Mouse (Mus musculus): ENCODE measurements around the gene Cfap99. TPM values are rescaled to one million over a fixed set of nuclear protein-coding genes. Genes with fewer than 3 reads are reported as not detected.

Gene Cfap99
- polyA plus RNA-seq, 1 experiment from 2014 or later, result not detected

DNA sequence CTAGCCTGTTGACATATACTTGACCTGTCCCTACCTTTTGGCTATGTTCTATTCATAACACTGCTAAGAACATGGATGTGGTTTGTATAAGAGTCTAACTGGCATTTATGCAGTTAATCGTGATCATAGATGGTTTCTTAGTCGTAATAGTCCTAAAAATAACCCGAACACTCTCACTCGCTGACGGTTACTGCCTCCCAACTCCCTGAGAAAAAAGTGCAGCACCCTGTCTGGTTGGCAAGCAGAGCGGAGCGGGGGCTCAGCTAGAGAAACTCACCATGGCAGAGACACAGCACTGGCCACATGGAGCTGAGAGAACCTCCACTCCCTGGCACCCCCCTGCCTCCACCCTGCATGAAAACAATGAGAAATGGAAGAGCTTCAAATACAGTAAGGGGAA, 7.4 kb upstream of the Cfap99 start:
- 90% methylated on average over 7 of the region's 7 CpGs for WGBS
- Histone ChIP-seq H3K4me2 (no peak overlapping the region), H3K4me1 (replicated peaks) (peaks cover under 1% of the 10 kb centered on the region; the same call in 1 of the 2 replicates), H3K27me3 (peaks cover 10% of the 10 kb centered on the region), H3K27ac (replicated peaks) (no peak overlapping the region), H3K4me3 (no peak overlapping the region), H3K9me3 (no peaks in the 10 kb centered on the region), H3K9ac (no peak overlapping the region), H3K36me3 (no peaks in the 10 kb centered on the region)
- no peak for ATAC-seq (ENCODE audit: low read depth)

DNA sequence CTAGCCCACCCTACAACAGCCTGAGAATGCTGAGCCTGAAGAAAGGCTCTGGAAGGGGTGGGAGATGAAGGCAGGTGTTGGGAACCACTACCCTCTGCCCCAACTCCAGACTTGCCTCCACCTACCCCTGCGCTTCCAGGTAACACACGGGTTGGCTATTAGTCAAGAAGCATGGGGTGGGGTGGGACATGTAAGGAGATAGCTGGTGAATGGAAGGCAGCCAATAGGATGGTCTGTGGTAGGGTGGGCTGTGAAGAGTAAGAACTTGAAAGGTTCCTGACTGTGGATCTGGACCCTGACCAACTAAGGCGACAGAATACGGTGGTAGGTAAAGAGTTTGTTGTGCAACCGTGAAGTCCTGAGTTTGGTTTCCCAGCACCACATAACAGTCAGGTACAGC, 5.0 kb upstream of the Cfap99 start:
- Histone ChIP-seq H3K36me3 (no peaks in the 10 kb centered on the region), H3K27ac (replicated peaks) (no peak overlapping the region), H3K4me1 (replicated peaks) (peaks cover 20% of the 10 kb centered on the region), H3K9ac (no peak overlapping the region), H3K9me3 (no peaks in the 10 kb centered on the region), H3K27me3 (peaks cover 29% of the 10 kb centered on the region), H3K4me3 (no peak overlapping the region), H3K4me2 (no peak overlapping the region)
- no peak for ATAC-seq (ENCODE audit: low read depth)
- 90% methylated on average over 5 of the region's 5 CpGs for WGBS

DNA sequence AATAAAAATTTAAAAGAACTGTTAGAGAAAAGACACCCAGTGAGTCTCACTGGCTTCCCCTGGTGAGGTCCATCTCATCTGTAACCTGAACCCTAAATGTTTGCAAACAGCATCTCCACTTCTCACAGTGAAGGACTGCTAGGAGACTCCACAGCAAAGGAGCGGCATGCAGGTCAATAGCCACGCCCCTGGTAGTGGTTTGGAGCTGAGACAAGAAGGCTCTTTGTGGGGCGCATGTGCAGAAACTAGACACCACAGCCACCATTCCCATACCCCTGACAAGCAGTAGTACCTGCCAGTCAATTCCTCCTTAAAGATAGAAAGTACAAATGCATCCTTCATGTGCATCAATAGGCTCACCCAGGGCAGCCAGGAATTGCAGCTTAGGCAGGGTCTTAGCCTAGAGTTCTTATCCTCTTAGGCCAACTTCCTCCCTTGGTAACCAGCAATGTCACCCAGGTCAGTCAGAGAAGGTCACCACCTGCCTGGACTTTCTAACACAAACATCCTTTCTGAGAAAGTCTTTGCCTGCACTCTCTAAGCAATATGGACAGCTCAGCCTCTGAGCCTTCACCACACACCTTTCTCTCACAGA, 4.1 kb upstream of the Cfap99 start:
- WGBS, result 59% methylated on average over 3 of the region's 3 CpGs
- Histone ChIP-seq H3K9me3 (no peaks in the 10 kb centered on the region), H3K4me3 (no peak overlapping the region), H3K9ac (no peak overlapping the region), H3K4me2 (no peak overlapping the region), H3K4me1 (replicated peaks) (peaks cover 20% of the 10 kb centered on the region), H3K27me3 (peaks cover 33% of the 10 kb centered on the region), H3K27ac (replicated peaks) (no peak overlapping the region), H3K36me3 (no peaks in the 10 kb centered on the region)
- no peak for ATAC-seq (ENCODE audit: low read depth)

DNA sequence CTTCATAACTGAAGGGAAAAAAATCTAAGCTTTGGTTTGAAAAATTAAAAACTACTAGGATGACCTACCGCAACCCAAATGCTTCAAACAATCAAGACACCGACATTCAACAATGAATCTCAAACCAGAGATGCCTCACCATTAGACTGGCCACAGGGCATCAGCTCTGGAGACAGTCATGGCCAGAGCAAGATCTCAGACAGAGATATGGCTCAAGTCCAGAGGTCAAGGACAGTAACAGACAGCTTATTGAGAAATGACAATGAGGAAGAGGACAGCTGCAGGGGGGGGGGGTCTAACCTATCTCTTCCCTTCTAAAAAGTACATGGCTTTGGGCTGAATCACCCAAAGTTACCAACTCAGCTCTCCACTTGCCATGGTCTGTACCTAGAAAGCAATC, 3.1 kb upstream of the Cfap99 start:
- no peak for ATAC-seq (ENCODE audit: low read depth)

DNA sequence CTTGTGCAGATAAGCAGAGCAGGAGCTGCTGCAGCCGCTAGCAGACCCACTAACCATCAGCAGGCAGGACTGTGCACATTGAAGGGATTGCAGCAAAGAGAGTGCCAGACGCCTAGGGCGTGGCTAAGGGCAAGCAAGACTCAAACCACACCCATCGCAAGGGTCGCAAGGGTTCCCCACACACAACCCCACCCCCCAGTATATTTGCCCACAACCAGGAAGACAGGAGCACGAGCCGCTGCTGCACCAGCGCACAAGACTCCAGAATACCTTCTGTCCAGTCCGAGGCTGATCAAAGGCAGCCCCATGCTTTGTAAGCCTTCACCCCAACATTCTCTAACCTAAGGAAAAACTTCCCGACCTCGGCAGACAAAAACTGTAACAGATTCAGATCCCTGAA, 1.9 kb upstream of the Cfap99 start:
- Histone ChIP-seq H3K36me3 (no peaks in the 10 kb centered on the region), H3K27ac (replicated peaks) (no peak overlapping the region), H3K9me3 (no peaks in the 10 kb centered on the region), H3K4me3 (peak overlapping the region; percentile 70), H3K4me1 (replicated peaks) (peaks cover 20% of the 10 kb centered on the region), H3K9ac (peak overlapping the region; percentile 82; the same call in 1 of the 2 replicates), H3K4me2 (peak overlapping the region; percentile 73), H3K27me3 (peaks cover 52% of the 10 kb centered on the region)
- no peak for ATAC-seq (ENCODE audit: low read depth)
- 2% methylated on average over 11 of the region's 11 CpGs for WGBS

More for the DNA sequence above, 3.1 kb upstream of the Cfap99 start:
- Histone ChIP-seq H3K27ac (replicated peaks) (no peak overlapping the region), H3K4me3 (no peak overlapping the region), H3K27me3 (peaks cover 42% of the 10 kb centered on the region), H3K9ac (no peak overlapping the region), H3K4me2 (no peak overlapping the region), H3K4me1 (replicated peaks) (peaks cover 20% of the 10 kb centered on the region), H3K9me3 (no peaks in the 10 kb centered on the region), H3K36me3 (no peaks in the 10 kb centered on the region)
- 91% methylated on average over 2 of the region's 2 CpGs for WGBS

DNA sequence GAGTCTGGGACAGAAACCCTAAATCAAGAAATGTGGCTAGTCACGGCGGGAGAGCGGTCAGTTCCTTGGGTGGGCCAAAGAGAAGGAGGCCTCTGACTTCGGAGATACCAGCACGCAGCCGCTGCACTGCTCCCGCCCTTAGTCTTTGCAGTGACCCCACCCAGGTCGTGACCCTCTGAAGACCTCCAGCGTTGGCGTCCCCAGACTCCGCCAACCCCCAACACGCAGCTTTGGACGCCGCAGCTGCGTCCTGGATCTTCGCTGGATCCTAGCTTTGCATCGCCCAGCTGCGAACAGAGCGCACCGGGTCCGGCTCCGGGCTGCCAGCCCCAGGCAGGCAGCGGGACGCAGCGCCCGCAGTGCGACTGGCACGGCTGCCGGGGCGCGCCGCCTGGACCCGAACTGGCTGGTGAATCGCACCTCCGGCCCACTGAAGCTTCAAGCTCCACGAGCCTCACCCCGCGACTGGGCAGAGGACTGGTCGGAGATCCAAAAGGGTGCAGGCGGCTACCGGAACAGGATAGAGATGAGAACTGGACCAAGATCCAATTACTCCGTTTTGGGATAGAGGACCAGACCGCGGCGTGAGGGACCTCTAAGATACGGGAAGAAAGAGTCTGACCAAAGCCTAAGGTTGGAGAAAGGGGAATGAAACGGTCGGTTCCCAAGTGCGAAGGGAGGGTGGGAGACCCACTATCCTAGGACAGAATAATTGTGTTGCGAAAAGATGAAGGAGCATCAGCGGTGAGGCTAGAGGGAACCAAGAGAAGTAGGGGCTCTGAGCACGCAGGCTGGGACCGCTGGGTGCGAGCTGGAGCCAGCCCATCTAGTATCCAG, 1.2 kb upstream of the Cfap99 start:
- Histone ChIP-seq H3K4me2 (peak overlapping the region; percentile 73), H3K27me3 (peaks cover 52% of the 10 kb centered on the region), H3K4me1 (replicated peaks) (peaks cover 20% of the 10 kb centered on the region), H3K9me3 (no peaks in the 10 kb centered on the region), H3K9ac (peak overlapping the region; percentile 82), H3K4me3 (peak overlapping the region; percentile 70), H3K36me3 (no peaks in the 10 kb centered on the region), H3K27ac (replicated peaks) (no peak overlapping the region)
- peak; percentile 37; the same call in 1 of the 2 replicates for ATAC-seq (ENCODE audit: low read depth)
- under 1% methylated on average over 54 of the region's 54 CpGs for WGBS

DNA sequence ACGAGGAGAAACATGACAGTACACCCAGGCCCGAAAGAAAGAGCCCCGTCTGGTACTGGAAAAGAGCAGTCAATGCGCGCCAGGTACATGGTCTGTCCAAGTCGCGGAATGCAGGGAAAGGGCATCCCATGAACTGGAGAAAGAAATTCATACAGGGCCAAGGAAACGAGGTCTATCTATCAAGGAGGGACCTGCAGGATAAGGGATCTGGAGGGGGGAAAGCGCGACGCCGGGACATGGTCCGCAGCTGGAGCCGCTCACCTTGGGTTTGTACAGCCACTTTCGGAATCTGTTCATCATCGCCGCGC, 608 bp upstream of the Cfap99 start:
- ATAC-seq (ENCODE audit: low read depth), result no peak; the same call in 1 of the 2 replicates
- Histone ChIP-seq H3K4me1 (replicated peaks) (peaks cover 20% of the 10 kb centered on the region), H3K36me3 (no peaks in the 10 kb centered on the region), H3K27ac (replicated peaks) (peak overlapping the region; percentile 64; the same call in 1 of the 2 replicates), H3K27me3 (peaks cover 52% of the 10 kb centered on the region), H3K4me2 (peak overlapping the region; percentile 73), H3K9ac (peak overlapping the region; percentile 82), H3K9me3 (no peaks in the 10 kb centered on the region), H3K4me3 (peak overlapping the region; percentile 70)
- 1% methylated on average over 18 of the region's 18 CpGs for WGBS

DNA sequence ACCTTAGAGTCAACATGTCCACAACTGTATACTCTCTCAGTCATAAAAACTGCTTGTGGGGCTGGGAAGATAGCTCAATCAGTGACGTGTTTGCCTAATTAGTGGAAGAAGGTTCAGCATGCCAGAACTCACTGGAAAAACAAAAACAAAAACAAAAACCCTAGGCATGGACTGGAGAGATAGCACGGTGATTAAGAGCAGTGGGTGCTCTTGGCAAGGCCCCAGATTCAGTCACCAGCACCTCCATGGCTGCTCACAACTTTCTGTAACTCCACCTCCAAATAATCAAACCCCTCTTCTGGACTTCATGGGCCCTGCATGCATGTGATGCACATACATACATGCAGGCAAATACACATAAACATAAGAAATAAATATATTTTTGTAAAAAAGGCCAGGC, 886 bp downstream of the Cfap99 start:
- H3K4me1 ChIP-seq (replicated peaks), result peaks cover 20% of the 10 kb centered on the region
- 61% methylated on average over 2 of the region's 2 CpGs for WGBS
- no peak overlapping the region for H3K4me2 ChIP-seq
- no peak overlapping the region for H3K27ac ChIP-seq (replicated peaks)
- H3K9me3 ChIP-seq, result no peaks in the 10 kb centered on the region
- H3K27me3 ChIP-seq, result peaks cover 52% of the 10 kb centered on the region
- no peak overlapping the region for H3K9ac ChIP-seq
- no peak for ATAC-seq (ENCODE audit: low read depth)
- H3K4me3 ChIP-seq, result no peak overlapping the region
- H3K36me3 ChIP-seq, result no peaks in the 10 kb centered on the region

DNA sequence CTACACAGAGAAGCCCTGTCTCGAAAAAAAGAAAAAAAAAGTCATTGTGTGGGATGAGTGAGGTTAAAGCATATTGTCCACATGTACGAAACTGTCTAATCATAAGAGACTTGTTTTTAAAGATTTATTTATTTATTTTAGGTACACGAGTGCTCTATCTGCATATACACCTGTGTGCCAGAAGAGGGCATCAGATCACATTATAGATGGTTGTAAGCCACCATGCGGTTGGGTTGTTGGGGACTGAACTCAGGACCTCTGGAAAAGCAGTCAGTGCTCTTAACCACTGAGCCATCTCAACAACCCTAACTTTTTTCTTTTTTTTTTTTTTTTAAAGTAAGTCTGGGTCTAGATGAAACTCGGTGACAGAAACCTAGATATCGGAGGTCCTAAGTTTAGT, 5.0 kb downstream of the Cfap99 start:
- H3K4me1 ChIP-seq (replicated peaks), result no peaks in the 10 kb centered on the region
- no peaks in the 10 kb centered on the region for H3K9me3 ChIP-seq
- no peak overlapping the region for H3K4me3 ChIP-seq
- no peak overlapping the region for H3K4me2 ChIP-seq
- peaks cover 23% of the 10 kb centered on the region for H3K27me3 ChIP-seq
- 74% methylated on average over 6 of the region's 6 CpGs for WGBS
- H3K27ac ChIP-seq (replicated peaks), result no peak overlapping the region
- no peak overlapping the region for H3K9ac ChIP-seq
- no peaks in the 10 kb centered on the region for H3K36me3 ChIP-seq
- ATAC-seq (ENCODE audit: low read depth), result no peak

DNA sequence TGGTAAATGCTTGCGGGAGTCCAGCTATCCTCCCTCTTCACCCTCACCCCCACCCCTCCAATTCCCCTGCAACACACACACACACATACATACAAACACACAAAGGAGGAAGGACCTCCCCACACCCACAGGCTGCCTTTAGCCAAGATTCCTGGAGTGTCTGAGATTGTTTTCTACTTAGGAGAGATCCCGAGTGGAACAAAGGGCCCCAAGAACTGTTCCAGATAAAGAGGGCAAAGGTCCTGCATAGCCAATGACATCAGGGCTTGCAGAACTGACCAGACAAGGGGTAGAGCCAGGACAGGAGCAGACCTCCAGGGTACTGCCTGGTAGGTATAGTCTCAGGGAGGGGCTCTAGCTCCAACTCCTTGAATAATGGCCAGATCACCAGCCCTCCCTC, 6.3 kb downstream of the Cfap99 start:
- Histone ChIP-seq H3K4me3 (no peak overlapping the region), H3K27me3 (peaks cover 15% of the 10 kb centered on the region), H3K9ac (no peak overlapping the region), H3K36me3 (no peaks in the 10 kb centered on the region), H3K27ac (replicated peaks) (no peak overlapping the region), H3K9me3 (no peaks in the 10 kb centered on the region), H3K4me2 (no peak overlapping the region), H3K4me1 (replicated peaks) (no peaks in the 10 kb centered on the region)
- whole genome bisulfite sequencing, result 48% methylated on average over 2 of the region's 2 CpGs
- ATAC-seq (ENCODE audit: low read depth), result no peak

DNA sequence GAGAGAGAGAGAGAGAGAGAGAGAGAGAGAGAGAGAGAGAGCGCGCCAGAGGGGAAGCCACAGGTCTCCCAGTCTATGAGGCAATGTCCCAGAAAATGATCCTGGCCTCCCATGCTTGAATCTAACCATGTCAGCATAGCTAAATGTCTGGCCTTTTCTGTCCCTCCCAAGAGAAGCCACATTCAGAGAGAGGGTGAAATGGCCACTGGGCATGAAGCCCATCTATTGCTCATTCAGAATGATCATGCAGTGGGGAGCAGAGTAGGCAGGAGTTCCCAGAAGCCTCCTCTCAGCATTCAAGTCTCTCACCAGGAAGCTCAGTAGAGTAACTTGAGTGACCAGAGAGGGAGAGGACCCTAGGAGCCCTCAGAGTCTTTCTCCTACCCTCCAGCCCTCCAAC, 6.7 kb downstream of the Cfap99 start:
- Histone ChIP-seq H3K9me3 (no peaks in the 10 kb centered on the region), H3K9ac (no peak overlapping the region), H3K27ac (replicated peaks) (no peak overlapping the region), H3K4me2 (no peak overlapping the region), H3K4me1 (replicated peaks) (no peaks in the 10 kb centered on the region), H3K27me3 (peaks cover 11% of the 10 kb centered on the region), H3K4me3 (no peak overlapping the region), H3K36me3 (no peaks in the 10 kb centered on the region)
- WGBS, result 95% methylated on average over 2 of the region's 2 CpGs
- no peak for ATAC-seq (ENCODE audit: low read depth)

DNA sequence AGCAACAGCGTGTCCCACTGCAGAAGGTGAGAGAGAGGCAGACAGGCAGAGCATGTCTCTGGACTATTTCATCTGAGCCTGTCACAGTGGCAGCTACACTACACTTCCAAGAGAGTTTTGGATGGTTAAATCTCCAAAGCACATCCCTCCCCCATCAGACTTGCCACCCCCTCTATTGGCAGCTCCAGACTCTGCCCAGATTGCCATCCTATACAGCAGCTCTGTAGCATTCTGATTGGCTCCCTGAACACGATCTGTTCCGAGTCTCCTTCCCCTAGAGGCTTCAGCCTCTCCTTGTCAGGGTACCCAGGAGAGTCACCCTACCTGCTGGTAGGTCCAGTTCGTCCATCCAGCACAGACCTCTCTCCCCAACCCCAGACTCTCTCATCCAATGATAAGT, 9.7 kb downstream of the Cfap99 start:
- Histone ChIP-seq H3K9me3 (no peaks in the 10 kb centered on the region), H3K36me3 (no peaks in the 10 kb centered on the region), H3K4me2 (no peak overlapping the region), H3K27me3 (no peaks in the 10 kb centered on the region; the same call in 1 of the 2 replicates), H3K27ac (replicated peaks) (no peak overlapping the region), H3K9ac (no peak overlapping the region), H3K4me1 (replicated peaks) (no peaks in the 10 kb centered on the region), H3K4me3 (no peak overlapping the region)
- WGBS, result 52% methylated on average over 4 of the region's 4 CpGs
- no peak for ATAC-seq (ENCODE audit: low read depth)

All from neural tube, embryonic 13.5 days (tissue).